Comparison of ENCODE assay signal across 16 mouse cellular contexts in the genomic region with DNA sequence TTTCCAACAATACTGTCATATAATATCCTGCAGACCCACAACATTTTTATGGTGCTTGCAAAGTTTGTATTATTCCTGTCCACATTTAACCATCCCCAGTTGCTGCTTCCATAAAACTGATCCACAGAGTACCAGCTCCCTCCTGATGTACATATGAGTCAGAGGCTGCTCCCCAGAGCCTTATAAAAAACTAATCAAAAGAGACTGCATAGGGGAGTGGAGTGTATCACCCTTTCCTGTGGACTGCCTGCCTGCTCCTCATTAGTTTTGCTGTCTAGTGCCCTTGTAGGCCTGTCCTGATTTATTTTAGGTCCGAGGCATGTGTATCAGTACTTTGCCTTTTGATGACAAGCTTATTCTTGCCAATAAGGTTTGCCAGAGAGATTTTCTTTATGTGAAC.
"Had no signal": no experiment of that assay in that cellular context is flagged by ENCODE, and none has a peak within 500 bp of the region (broad histone marks: within the 10 kb centered on the region; RNA-seq: fewer than 3 reads in every experiment).

No protein-coding gene starts in this region.

- H3K27ac ChIP-seq: liver, embryonic 12.5 days; liver, embryonic 14.5 days; midbrain, embryonic 13.5 days had no signal

- ATAC-seq: liver, embryonic 12.5 days; midbrain, embryonic 13.5 days had no signal

- H3K4me1 ChIP-seq: liver, embryonic 12.5 days; midbrain, embryonic 13.5 days had no signal

- DNase-seq: lung, adult 18-20 months; lung, embryonic 14.5 days; lung, postnatal 10 days; lung, postnatal 4 days; retina, postnatal 1 day; right cerebral cortex, adult 18-20 months; right cerebral cortex, postnatal 25 days; right cerebral cortex, postnatal 4 days; spleen, adult 18-20 months; thymus, adult 18-20 months; thymus, postnatal 14 days; thymus, postnatal 36 days had no signal

- H3K9me3 ChIP-seq: liver, embryonic 12.5 days; midbrain, embryonic 13.5 days had no signal

- H3K9ac ChIP-seq: liver, embryonic 12.5 days; liver, embryonic 14.5 days; lung, embryonic 14.5 days; midbrain, embryonic 13.5 days had no signal

- H3K27me3 ChIP-seq: liver, embryonic 12.5 days; midbrain, embryonic 13.5 days had no signal

- H3K4me2 ChIP-seq: liver, embryonic 12.5 days; lung, embryonic 14.5 days; midbrain, embryonic 11.5 days; midbrain, embryonic 13.5 days had no signal

- H3K4me3 ChIP-seq: liver, embryonic 12.5 days; midbrain, embryonic 13.5 days had no signal

- H3K36me3 ChIP-seq: liver, embryonic 12.5 days; midbrain, embryonic 13.5 days had no signal
